Mouse (Mus musculus): ENCODE measurements at regions not wholly inside any gene's neighbourhood (a gene's known extent, or its start where the extent isn't known, plus 50 kb on each side); places are given as distances from the start of the nearest gene placed in this dataset.

- H3K36me3 ChIP-seq, result no peaks in the 10 kb centered on the region
- WGBS, result 23% methylated on average over 6 of the region's 6 CpGs
- ATAC-seq (replicated peaks; ENCODE audit: low FRiP score), result peak; percentile 65
Observed at GRCm38 (mm10) chr11:90782975-90783374, 94.8 kb upstream of the Tom1l1 start.

GRCm38 (mm10) chr11:90775752-90776151 is 87.6 kb upstream of the Tom1l1 start:
- Histone ChIP-seq H3K9ac (no peak overlapping the region), H3K27me3 (no peaks in the 10 kb centered on the region), H3K36me3 (no peaks in the 10 kb centered on the region), H3K9me3 (replicated peaks) (no peaks in the 10 kb centered on the region), H3K4me3 (replicated peaks) (no peak overlapping the region), H3K4me1 (no peaks in the 10 kb centered on the region), H3K27ac (no peak overlapping the region), H3K4me2 (no peak overlapping the region)
- WGBS, result 56% methylated on average over 1 of the region's 1 CpGs
- ATAC-seq (replicated peaks; ENCODE audit: low FRiP score), result no peak

More at GRCm38 (mm10) chr11:90782975-90783374, 94.8 kb upstream of the Tom1l1 start:
- H3K4me1 ChIP-seq, result 0 out of 2 replicates have a peak, but pooled peaks cover 7% of the 10 kb centered on the region
- H3K9me3 ChIP-seq (replicated peaks), result no peaks in the 10 kb centered on the region
- H3K4me3 ChIP-seq (replicated peaks), result no peak overlapping the region
- no peak overlapping the region for H3K9ac ChIP-seq
- H3K27ac ChIP-seq, result no peak overlapping the region
- H3K27me3 ChIP-seq, result no peaks in the 10 kb centered on the region
- no peak overlapping the region for H3K4me2 ChIP-seq

- H3K36me3 ChIP-seq, result no peaks in the 10 kb centered on the region
- no peak overlapping the region for H3K4me2 ChIP-seq
- no peak overlapping the region for H3K27ac ChIP-seq
- no peak for ATAC-seq (replicated peaks; ENCODE audit: low FRiP score)
- 79% methylated on average over 2 of the region's 2 CpGs for WGBS
- no peak overlapping the region for H3K9ac ChIP-seq
- no peaks in the 10 kb centered on the region for H3K9me3 ChIP-seq (replicated peaks)
- no peak overlapping the region for H3K4me3 ChIP-seq (replicated peaks)
- H3K4me1 ChIP-seq, result no peaks in the 10 kb centered on the region
- H3K27me3 ChIP-seq, result no peaks in the 10 kb centered on the region
Observed at GRCm38 (mm10) chr11:90755981-90756380, 67.8 kb upstream of the Tom1l1 start.

GRCm38 (mm10) chr11:90748448-90748847 is 60.3 kb upstream of the Tom1l1 start:
- no peak overlapping the region for H3K4me3 ChIP-seq (replicated peaks)
- no peaks in the 10 kb centered on the region for H3K4me1 ChIP-seq
- H3K9ac ChIP-seq, result no peak overlapping the region
- no peak for ATAC-seq (replicated peaks; ENCODE audit: low FRiP score)
- WGBS, result 67% methylated on average over 3 of the region's 3 CpGs
- H3K27me3 ChIP-seq, result no peaks in the 10 kb centered on the region
- no peaks in the 10 kb centered on the region for H3K36me3 ChIP-seq
- H3K4me2 ChIP-seq, result no peak overlapping the region
- H3K27ac ChIP-seq, result no peak overlapping the region
- no peaks in the 10 kb centered on the region for H3K9me3 ChIP-seq (replicated peaks)

GRCm38 (mm10) chr11:90741952-90742617 is 53.9 kb upstream of the Tom1l1 start:
- Histone ChIP-seq H3K4me2 (no peak overlapping the region), H3K27ac (no peak overlapping the region), H3K4me3 (replicated peaks) (no peak overlapping the region), H3K27me3 (no peaks in the 10 kb centered on the region), H3K9me3 (replicated peaks) (no peaks in the 10 kb centered on the region), H3K36me3 (no peaks in the 10 kb centered on the region), H3K4me1 (no peaks in the 10 kb centered on the region), H3K9ac (no peak overlapping the region)
- 63% methylated on average over 10 of the region's 10 CpGs for WGBS
- no peak for ATAC-seq (replicated peaks; ENCODE audit: low FRiP score)

- no peaks in the 10 kb centered on the region for H3K4me1 ChIP-seq
- no peak overlapping the region for H3K27ac ChIP-seq
- no peaks in the 10 kb centered on the region for H3K27me3 ChIP-seq
- H3K36me3 ChIP-seq, result no peaks in the 10 kb centered on the region
- H3K4me2 ChIP-seq, result no peak overlapping the region
- ATAC-seq (replicated peaks; ENCODE audit: low FRiP score), result no peak
- H3K9ac ChIP-seq, result no peak overlapping the region
- H3K9me3 ChIP-seq (replicated peaks), result no peaks in the 10 kb centered on the region
- H3K4me3 ChIP-seq (replicated peaks), result no peak overlapping the region
- 84% methylated on average over 3 of the region's 3 CpGs for WGBS
Observed at GRCm38 (mm10) chr11:90739501-90739900, 51.3 kb upstream of the Tom1l1 start.

GRCm38 (mm10) chr11:90738741-90739140 is 50.6 kb upstream of the Tom1l1 start:
- no peak overlapping the region for H3K4me2 ChIP-seq
- 79% methylated on average over 2 of the region's 2 CpGs for WGBS
- no peak overlapping the region for H3K27ac ChIP-seq
- no peaks in the 10 kb centered on the region for H3K36me3 ChIP-seq
- no peak for ATAC-seq (replicated peaks; ENCODE audit: low FRiP score)
- no peaks in the 10 kb centered on the region for H3K4me1 ChIP-seq
- H3K4me3 ChIP-seq (replicated peaks), result no peak overlapping the region
- no peaks in the 10 kb centered on the region for H3K9me3 ChIP-seq (replicated peaks)
- H3K27me3 ChIP-seq, result no peaks in the 10 kb centered on the region
- H3K9ac ChIP-seq, result no peak overlapping the region
